Comparison of ENCODE assay signal across 19 mouse cellular contexts in genomic region chr4:151751270-151751945, GRCm38 (mm10).
DNase-seq lines count a peak whose midpoint lies in the region; ATAC-seq and TF ChIP-seq lines count a peak whose summit lies in the region.
"Had no signal": no experiment of that assay in that cellular context is flagged by ENCODE, and none has a peak within 500 bp of the region (broad histone marks: within the 10 kb centered on the region; RNA-seq: fewer than 3 reads in every experiment).

No protein-coding gene starts in this region.

- H3K27ac ChIP-seq in hindbrain, postnatal 0 days, result peak overlapping the region; percentile 11
- no peak overlapping the region for H3K27ac ChIP-seq in hindbrain, embryonic 14.5 days
- peak overlapping the region; percentile 43 for H3K27ac ChIP-seq in midbrain, postnatal 0 days (ENCODE audit: low read depth, low read length)
- H3K27ac ChIP-seq: embryonic facial prominence, embryonic 10.5 days; forebrain, embryonic 13.5 days; hindbrain, embryonic 12.5 days; neural tube, embryonic 12.5 days had no signal

- no peaks in the 10 kb centered on the region for H3K9me3 ChIP-seq in hindbrain, postnatal 0 days (ENCODE audit: low read length)
- H3K9me3 ChIP-seq in hindbrain, embryonic 14.5 days (ENCODE audit: control insufficient read depth, low read length), result no peaks in the 10 kb centered on the region
- H3K9me3 ChIP-seq in midbrain, postnatal 0 days (ENCODE audit: low read length), result no peaks in the 10 kb centered on the region
- H3K9me3 ChIP-seq: embryonic facial prominence, embryonic 10.5 days; forebrain, embryonic 13.5 days; hindbrain, embryonic 12.5 days; neural tube, embryonic 12.5 days had no signal

- H3K9ac ChIP-seq in hindbrain, postnatal 0 days (replicated peaks; ENCODE audit: low read length), result no peak overlapping the region
- no peak overlapping the region for H3K9ac ChIP-seq in hindbrain, embryonic 14.5 days
- no peak overlapping the region for H3K9ac ChIP-seq in midbrain, postnatal 0 days (replicated peaks; ENCODE audit: low read length, poor library complexity, severe bottlenecking)
- H3K9ac ChIP-seq: forebrain, embryonic 13.5 days; hindbrain, embryonic 12.5 days; neural tube, embryonic 12.5 days had no signal

- no peaks in the 10 kb centered on the region for H3K36me3 ChIP-seq in hindbrain, postnatal 0 days (ENCODE audit: insufficient read depth, low read length)
- no peaks in the 10 kb centered on the region for H3K36me3 ChIP-seq in hindbrain, embryonic 14.5 days (replicated peaks; ENCODE audit: control insufficient read depth, insufficient read depth)
- no peaks in the 10 kb centered on the region for H3K36me3 ChIP-seq in midbrain, postnatal 0 days (ENCODE audit: insufficient read depth, low read length)
- H3K36me3 ChIP-seq: embryonic facial prominence, embryonic 10.5 days; hindbrain, embryonic 12.5 days; neural tube, embryonic 12.5 days had no signal

- H3K4me1 ChIP-seq in hindbrain, postnatal 0 days (ENCODE audit: insufficient read depth, low read length), result peaks cover 7% of the 10 kb centered on the region; the same call in 1 of the 2 replicates
- H3K4me1 ChIP-seq in hindbrain, embryonic 14.5 days (replicated peaks; ENCODE audit: control insufficient read depth, insufficient read depth, low read length), result peaks cover 26% of the 10 kb centered on the region
- H3K4me1 ChIP-seq in midbrain, postnatal 0 days (ENCODE audit: insufficient read depth, low read length), result peaks cover 16% of the 10 kb centered on the region

- DNase-seq in frontal cortex, postnatal 14 days (ENCODE audit: low spot score in 2 of 2), result no peak
- peak; percentile 32 for DNase-seq in hindbrain, postnatal 0 days (ENCODE audit: low spot score)
- no peak for DNase-seq in hindbrain, embryonic 14.5 days (ENCODE audit: low spot score)
- peak; percentile 80 for DNase-seq in brain, adult 2 months (ENCODE audit: low read depth, low spot score)
- DNase-seq in midbrain, postnatal 0 days (ENCODE audit: low spot score), result no peak
- DNase-seq: cerebellum, adult 8-10 months; kidney, adult 8-10 months; kidney, postnatal 14 days; left cerebral cortex, postnatal 4 days; liver; right cerebral cortex, postnatal 14 days; thymus, adult 18-20 months had no signal

- H3K4me2 ChIP-seq in hindbrain, postnatal 0 days (ENCODE audit: low read depth, low read length), result no peak overlapping the region
- no peak overlapping the region for H3K4me2 ChIP-seq in hindbrain, embryonic 14.5 days (replicated peaks)
- H3K4me2 ChIP-seq in midbrain, postnatal 0 days (ENCODE audit: low read depth, low read length, poor library complexity, severe bottlenecking), result no peak overlapping the region
- H3K4me2 ChIP-seq: forebrain, embryonic 13.5 days; hindbrain, embryonic 12.5 days; neural tube, embryonic 12.5 days had no signal

- WGBS in hindbrain, postnatal 0 days, result 75% methylated on average over 15 of the region's 15 CpGs
- WGBS in hindbrain, embryonic 14.5 days, result 78% methylated on average over 15 of the region's 15 CpGs
- WGBS in midbrain, postnatal 0 days, result 63% methylated on average over 15 of the region's 15 CpGs

- TF ChIP-seq CTCF in hindbrain, postnatal 0 days (IDR thresholded peaks at IDR 0.05; ENCODE audit: low read depth), result no peak
- no peak for TF ChIP-seq CTCF in midbrain, postnatal 0 days (IDR thresholded peaks at IDR 0.05)

- no peak overlapping the region for H3K4me3 ChIP-seq in hindbrain, postnatal 0 days (ENCODE audit: low read length)
- no peak overlapping the region for H3K4me3 ChIP-seq in hindbrain, embryonic 14.5 days (replicated peaks; ENCODE audit: low read length)
- no peak overlapping the region for H3K4me3 ChIP-seq in midbrain, postnatal 0 days (ENCODE audit: low read depth, low read length)
- H3K4me3 ChIP-seq: embryonic facial prominence, embryonic 10.5 days; forebrain, embryonic 13.5 days; hindbrain, embryonic 12.5 days; neural tube, embryonic 12.5 days had no signal

- no peaks in the 10 kb centered on the region for H3K27me3 ChIP-seq in hindbrain, postnatal 0 days (ENCODE audit: insufficient read depth, low read length)
- no peaks in the 10 kb centered on the region for H3K27me3 ChIP-seq in hindbrain, embryonic 14.5 days (ENCODE audit: control insufficient read depth, insufficient read depth, low read length)
- no peaks in the 10 kb centered on the region for H3K27me3 ChIP-seq in midbrain, postnatal 0 days (ENCODE audit: insufficient read depth, low read length)
- H3K27me3 ChIP-seq: forebrain, embryonic 13.5 days; hindbrain, embryonic 12.5 days; neural tube, embryonic 12.5 days had no signal

- peak; percentile 86 for ATAC-seq in frontal cortex, adult (ENCODE audit: low TSS enrichment)
- ATAC-seq in hindbrain, postnatal 0 days, result peak; percentile 24; the same call in 1 of the 2 replicates
- ATAC-seq in hindbrain, embryonic 14.5 days (ENCODE audit: low FRiP score), result no peak
- no peak for ATAC-seq in midbrain, postnatal 0 days (ENCODE audit: low FRiP score)
- ATAC-seq in megakaryocyte-erythroid progenitor cell, adult 5-6 weeks (replicated peaks; ENCODE audit: low FRiP score, low TSS enrichment, poor library complexity, severe bottlenecking), result no peak
- ATAC-seq: forebrain, embryonic 13.5 days; lung, postnatal 0 days had no signal

Comparison
In these comparisons a context has a peak if more than half of its experiments do, and no peak if none do; other contexts are left out.
1. ATAC-seq: peak in frontal cortex, adult (single experiment) and hindbrain, postnatal 0 days (single experiment); none in hindbrain, embryonic 14.5 days (single experiment), midbrain, postnatal 0 days (single experiment) and megakaryocyte-erythroid progenitor cell, adult 5-6 weeks (single experiment).
2. DNase-seq: peak in hindbrain, postnatal 0 days (single experiment) and brain, adult 2 months (single experiment); none in frontal cortex, postnatal 14 days (0 of 2), hindbrain, embryonic 14.5 days (single experiment) and midbrain, postnatal 0 days (single experiment).